Mouse (Mus musculus) C2C12 (cell line): Measurements from ENCODE around the gene Ywhah. TPM values are rescaled to one million over a fixed set of nuclear protein-coding genes. Genes with fewer than 3 reads are reported as not detected.

Source experiments
- H3K27me3 ChIP-seq: one replicate; pipeline ENCODE4 v1.6.1; 2011; ENCODE audit not compliant: control insufficient read depth, insufficient read depth, insufficient read length
- H3K36me3 ChIP-seq: one replicate; pipeline ENCODE4 v1.6.1; 2011; ENCODE audit not compliant: control insufficient read depth, insufficient read depth
- H3K4me3 ChIP-seq: one replicate; pipeline ENCODE4 v1.5.1; 2011; ENCODE audit warnings: mild to moderate bottlenecking, control low read depth; ENCODE audit not compliant: poor library complexity, insufficient read depth, severe bottlenecking
- H3K79me2 ChIP-seq: one replicate; pipeline ENCODE4 v1.6.1; 2011; ENCODE audit not compliant: control insufficient read depth, insufficient read depth
- H3K79me3 ChIP-seq: one replicate; pipeline ENCODE4 v1.6.1; 2011; ENCODE audit warnings: low read depth, control low read depth
- H3ac ChIP-seq: one replicate; pipeline ENCODE3; 2011; ENCODE audit warnings: low read depth; ENCODE audit not compliant: control insufficient read depth, insufficient read length
- CEBPB ChIP-seq: IDR thresholded peaks from one replicate; pipeline ENCODE4 v1.6.1; 2011; ENCODE audit warnings: low read depth, mild to moderate bottlenecking, control low read depth, moderate library complexity
- CTCF ChIP-seq: IDR thresholded peaks from one replicate; pipeline ENCODE4 v1.5.1; 2011; ENCODE audit not compliant: control insufficient read depth, insufficient read depth, insufficient read length
- FOSL1 ChIP-seq: IDR thresholded peaks from one replicate; pipeline ENCODE4 v1.8.0; 2011; ENCODE audit warnings: mild to moderate bottlenecking, low read length; ENCODE audit not compliant: poor library complexity, insufficient read depth, severe bottlenecking
- MAX ChIP-seq: IDR thresholded peaks from one replicate; pipeline ENCODE4 v1.6.1; 2011; ENCODE audit warnings: mild to moderate bottlenecking, control low read depth
- MYOD1 ChIP-seq: IDR thresholded peaks from one replicate; pipeline ENCODE4 v1.6.1; 2011; ENCODE audit warnings: low read depth; ENCODE audit not compliant: control insufficient read depth, insufficient read length
- MYOG ChIP-seq: IDR thresholded peaks from one replicate; pipeline ENCODE4 v1.6.1; 2011; ENCODE audit not compliant: control insufficient read depth, insufficient read length; ENCODE audit errors: extremely low read depth
- USF1 ChIP-seq: IDR thresholded peaks from one replicate; pipeline ENCODE4 v1.6.1; 2011; ENCODE audit warnings: low read depth, mild to moderate bottlenecking, control low read depth, moderate library complexity
- polyA plus RNA-seq: library from polyadenylated mRNA; unstranded; fragments of >200 nt; fragmentation: generic; extraction: Trizol; gene quantifications from one replicate; pipeline ENCODE4 v1.2.1, GENCODE M21; 2012; ENCODE audit warnings: missing spikeins

The Ywhah gene
- polyA plus RNA-seq, 1 experiment, result 213 TPM

GRCm38 (mm10) chr5:33015579-33015978 lies 3.0 kb upstream of the Ywhah start:
- TF ChIP-seq FOSL1 (no peak), MAX (no peak), MYOD1 (no peak), CEBPB (no peak), USF1 (no peak), CTCF (no peak), MYOG (no peak)
- H3K79me2 ChIP-seq, result peaks cover 17% of the 10 kb centered on the region
- H3K4me3 ChIP-seq, result no peak overlapping the region
- H3K79me3 ChIP-seq, result peaks cover 14% of the 10 kb centered on the region
- H3ac ChIP-seq, result no peak overlapping the region
- peaks cover 2% of the 10 kb centered on the region for H3K36me3 ChIP-seq
- H3K27me3 ChIP-seq, result peaks cover 8% of the 10 kb centered on the region

- TF ChIP-seq MYOG (no peak), FOSL1 (no peak), CTCF (no peak), MAX (no peak), CEBPB (no peak), MYOD1 (no peak), USF1 (no peak)
- Histone ChIP-seq H3K27me3 (no peaks in the 10 kb centered on the region), H3K79me3 (peaks cover 40% of the 10 kb centered on the region), H3K79me2 (peaks cover 42% of the 10 kb centered on the region), H3ac (peak overlapping the region; percentile 74), H3K4me3 (peak overlapping the region; percentile 93), H3K36me3 (peaks cover 27% of the 10 kb centered on the region)
Observed at GRCm38 (mm10) chr5:33018189-33018560, 441 bp upstream of the Ywhah start.

- H3K36me3 ChIP-seq, result peaks cover 39% of the 10 kb centered on the region
- no peak for TF ChIP-seq CTCF
- TF ChIP-seq CEBPB, result no peak
- TF ChIP-seq MYOD1, result no peak
- TF ChIP-seq MYOG, result no peak
- no peak for TF ChIP-seq USF1
- no peak for TF ChIP-seq MAX
- no peak for TF ChIP-seq FOSL1
- H3K4me3 ChIP-seq, result peak overlapping the region; percentile 93
- H3K79me2 ChIP-seq, result peaks cover 55% of the 10 kb centered on the region
- peak overlapping the region; percentile 86 for H3ac ChIP-seq
- no peaks in the 10 kb centered on the region for H3K27me3 ChIP-seq
- H3K79me3 ChIP-seq, result peaks cover 53% of the 10 kb centered on the region
Observed at GRCm38 (mm10) chr5:33019426-33019821, 808 bp downstream of the Ywhah start.

DNA sequence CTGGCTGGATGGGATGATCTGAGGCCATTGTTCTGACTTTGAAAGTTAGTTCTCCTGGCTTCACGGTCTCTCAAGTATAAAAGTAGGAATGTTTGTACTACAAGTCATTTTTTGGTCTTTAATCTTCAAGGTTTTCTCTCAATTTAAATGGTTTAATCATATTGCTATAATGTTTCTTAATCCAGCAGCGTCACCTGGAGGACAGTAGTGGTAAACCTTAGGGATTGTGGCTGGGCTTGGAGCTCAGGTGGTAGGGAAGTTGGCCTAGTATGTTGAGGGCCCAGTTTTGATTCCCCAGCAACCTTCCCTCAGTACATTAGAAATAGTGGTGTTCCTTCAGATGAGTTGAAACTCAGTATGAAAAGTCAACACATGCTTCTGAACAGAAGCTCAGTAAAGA lies 3.0 kb downstream of the Ywhah start:
- H3K79me2 ChIP-seq, result peaks cover 77% of the 10 kb centered on the region
- peaks cover 75% of the 10 kb centered on the region for H3K79me3 ChIP-seq
- no peak overlapping the region for H3K4me3 ChIP-seq
- no peaks in the 10 kb centered on the region for H3K27me3 ChIP-seq
- TF ChIP-seq MAX, result no peak
- TF ChIP-seq USF1, result no peak
- TF ChIP-seq MYOD1, result no peak
- no peak for TF ChIP-seq CEBPB
- H3ac ChIP-seq, result no peak overlapping the region
- H3K36me3 ChIP-seq, result peaks cover 61% of the 10 kb centered on the region

DNA sequence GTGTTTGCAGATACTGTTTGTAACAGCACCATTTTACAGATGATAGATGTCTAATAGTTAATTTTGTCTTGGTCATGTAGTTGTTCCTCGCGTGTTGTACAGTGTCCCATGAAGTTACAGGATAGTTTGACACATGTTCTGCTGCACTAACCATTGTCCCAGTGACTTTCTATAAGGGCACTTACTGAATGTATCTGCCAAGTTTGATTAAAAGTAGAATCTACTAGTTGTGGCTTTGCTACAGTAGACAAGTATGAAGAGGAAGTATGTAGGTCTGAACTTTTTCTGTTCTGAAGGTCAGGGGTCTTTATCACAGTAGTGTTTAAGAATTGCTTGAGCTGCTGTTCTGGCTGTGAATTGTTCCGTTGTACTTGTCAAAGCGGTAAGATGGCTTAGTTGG lies 4.7 kb downstream of the Ywhah start:
- Histone ChIP-seq H3K36me3 (peaks cover 68% of the 10 kb centered on the region), H3K79me3 (peaks cover 75% of the 10 kb centered on the region), H3K27me3 (no peaks in the 10 kb centered on the region), H3K4me3 (no peak overlapping the region), H3ac (no peak overlapping the region), H3K79me2 (peaks cover 80% of the 10 kb centered on the region)
- TF ChIP-seq CEBPB (no peak), MYOD1 (no peak), MAX (no peak), USF1 (no peak), FOSL1 (no peak), MYOG (no peak), CTCF (no peak)

DNA sequence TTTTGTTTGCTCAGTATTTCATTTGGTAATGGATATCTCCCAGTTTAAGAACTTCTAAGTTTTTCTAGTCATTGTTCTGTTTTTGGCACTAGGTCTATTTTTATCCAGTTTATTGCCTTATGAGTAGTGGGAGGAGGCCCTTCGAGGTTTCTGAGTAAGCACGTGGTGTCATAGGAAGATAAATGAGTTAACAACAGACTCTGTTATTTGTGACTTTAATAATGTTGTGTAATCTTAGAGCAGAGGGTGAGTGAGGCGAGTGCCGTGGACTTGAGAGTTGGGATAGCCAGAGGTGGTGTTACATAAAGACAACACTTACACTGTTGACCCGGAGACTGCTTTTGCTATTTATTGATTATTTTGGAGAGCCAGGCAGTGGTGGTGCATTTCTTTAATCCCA lies 5.9 kb downstream of the Ywhah start:
- peaks cover 77% of the 10 kb centered on the region for H3K36me3 ChIP-seq

More for the DNA sequence above, 5.9 kb downstream of the Ywhah start:
- TF ChIP-seq USF1 (peak; percentile 30), MYOG (no peak)
- no peak overlapping the region for H3K4me3 ChIP-seq
- peaks cover 72% of the 10 kb centered on the region for H3K79me3 ChIP-seq
- no peak overlapping the region for H3ac ChIP-seq
- H3K79me2 ChIP-seq, result peaks cover 74% of the 10 kb centered on the region
- no peaks in the 10 kb centered on the region for H3K27me3 ChIP-seq
